Mouse (Mus musculus) gastrocnemius, postnatal 4 days (tissue): ENCODE results near the gene Gpatch2l. TPM values are rescaled to one million over a fixed set of nuclear protein-coding genes. Genes with fewer than 3 reads are reported as not detected.

ENCODE experiments used
- DNase-seq, 2 experiments: peaks; one replicate each; pipeline ENCODE4 v3.0.0; 2021 to 2022; ENCODE audit warnings: low spot score in 2 of 2, mixed read lengths in 2 of 2
- total RNA-seq, 2 experiments: library from RNA; stranded (reverse); gene quantifications; 2 replicates each; pipeline ENCODE4 v1.2.3; 2021

Gene Gpatch2l
- total RNA-seq, 2 experiments from 2014 or later = 17.1 to 19.8 TPM

DNA sequence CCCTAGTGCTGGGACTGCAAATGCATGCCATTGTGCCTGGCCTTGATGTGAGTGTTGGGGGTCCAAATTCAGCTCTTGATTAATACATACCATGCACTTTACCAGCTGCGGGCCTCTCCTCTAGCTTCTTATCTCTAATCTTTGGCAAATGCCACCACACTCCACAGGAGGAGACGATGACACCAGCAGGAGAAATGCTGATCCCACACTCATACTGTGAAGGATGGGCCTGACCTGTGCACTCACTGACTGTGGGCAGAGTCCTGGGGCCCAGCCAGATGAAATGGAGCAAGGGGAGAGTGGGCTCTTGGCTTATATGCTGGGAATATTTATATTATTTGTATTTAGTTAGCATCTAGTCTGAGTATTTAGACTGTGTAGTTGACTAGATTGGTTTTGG is 34.8 kb downstream of the Gpatch2l start:
- DNase-seq = no peak

- DNase-seq = no peak
Observed at GRCm38 (mm10) chr12:86276895-86277294, 35.2 kb downstream of the Gpatch2l start.

- DNase-seq = no peak
Observed at GRCm38 (mm10) chr12:86280000-86280399, 38.3 kb downstream of the Gpatch2l start.

DNA sequence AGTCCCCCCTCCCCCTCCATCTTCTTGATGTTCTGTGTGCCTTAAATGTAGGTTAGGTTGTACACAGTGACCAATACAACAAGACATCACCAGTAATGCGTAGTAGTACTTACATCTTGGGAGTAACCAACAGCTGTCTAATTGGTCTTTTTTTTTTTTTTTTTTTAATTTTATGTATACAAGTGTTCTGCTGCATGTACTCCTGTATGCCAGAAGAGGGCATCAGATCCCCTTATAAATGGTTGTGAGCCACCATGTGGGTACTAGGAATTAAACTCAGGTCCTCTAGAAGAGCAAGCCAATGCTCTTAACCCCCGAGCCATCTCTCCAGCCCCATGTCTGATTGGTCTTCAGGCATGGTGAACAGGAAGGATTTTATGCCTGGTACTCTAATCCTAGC is 44.0 kb downstream of the Gpatch2l start:
- DNase-seq = no peak

DNA sequence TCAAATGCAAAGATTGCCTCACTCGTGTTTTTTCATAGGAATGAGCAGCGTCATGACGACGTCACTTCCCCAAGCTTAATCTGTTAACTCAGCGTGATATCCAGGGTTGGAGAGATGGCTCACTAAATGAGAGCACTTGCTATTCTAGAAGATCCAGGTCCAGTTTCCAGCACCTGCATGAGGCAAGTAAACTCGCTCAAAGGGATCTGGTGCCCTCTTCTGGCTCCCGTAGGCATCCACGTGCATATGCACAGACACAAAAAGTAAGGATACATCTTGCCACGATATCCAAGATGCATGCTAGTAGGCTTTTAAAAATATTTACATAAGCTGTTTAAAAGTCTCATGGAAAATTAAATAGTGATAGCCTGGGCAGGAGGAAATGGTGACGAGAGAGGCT is 55.8 kb downstream of the Gpatch2l start:
- no peak for DNase-seq

- no peak for DNase-seq
Observed at GRCm38 (mm10) chr12:86302973-86303372, 61.3 kb downstream of the Gpatch2l start.

- no peak for DNase-seq
Observed at GRCm38 (mm10) chr12:86305045-86305444, 63.4 kb downstream of the Gpatch2l start.

GRCm38 (mm10) chr12:86305635-86306243 is 64.1 kb downstream of the Gpatch2l start:
- no peak for DNase-seq

GRCm38 (mm10) chr12:86309474-86309873 is 67.8 kb downstream of the Gpatch2l start:
- no peak for DNase-seq

DNA sequence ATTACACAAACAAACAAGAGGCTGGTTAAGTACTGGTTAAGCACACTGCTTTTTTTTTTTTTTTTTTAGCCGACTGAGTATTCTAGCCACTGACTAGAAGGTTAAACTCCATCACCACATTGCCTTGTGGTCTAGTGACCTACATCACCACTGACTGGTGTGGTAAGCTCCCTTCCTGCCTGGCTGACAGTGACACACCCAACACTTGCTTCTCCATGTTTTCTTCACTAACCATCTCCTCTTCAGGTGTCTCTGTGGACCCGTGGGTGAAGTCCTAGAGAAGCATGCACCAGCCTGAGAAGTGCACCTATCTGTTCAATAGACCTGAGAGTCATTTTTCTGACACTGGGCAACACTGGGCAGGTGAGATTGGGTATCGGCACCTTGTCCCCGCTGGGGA is 68.2 kb downstream of the Gpatch2l start:
- DNase-seq = no peak

DNA sequence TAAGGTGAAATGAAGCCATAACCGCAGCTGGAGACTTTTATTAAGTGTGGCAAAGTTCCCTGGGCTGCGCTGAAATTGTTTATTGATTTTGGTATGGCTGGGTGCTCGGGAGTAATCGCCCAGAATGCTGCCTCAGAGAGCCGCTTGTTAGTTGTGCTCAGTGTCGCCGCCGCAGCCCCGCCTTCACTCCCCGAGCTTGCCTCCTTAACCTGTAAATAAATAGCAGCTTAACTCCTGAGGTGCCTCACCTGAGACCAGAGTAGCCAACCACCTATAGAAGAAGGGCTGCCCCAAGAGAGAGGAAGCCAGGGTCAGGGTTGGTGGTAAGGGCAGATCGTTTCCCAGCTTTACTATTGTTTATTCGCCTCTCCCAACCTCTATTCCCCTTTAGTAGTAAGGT is 79.0 kb downstream of the Gpatch2l start:
- DNase-seq = no peak

- no peak for DNase-seq
Observed at GRCm38 (mm10) chr12:86324297-86324696, 82.6 kb downstream of the Gpatch2l start.

DNA sequence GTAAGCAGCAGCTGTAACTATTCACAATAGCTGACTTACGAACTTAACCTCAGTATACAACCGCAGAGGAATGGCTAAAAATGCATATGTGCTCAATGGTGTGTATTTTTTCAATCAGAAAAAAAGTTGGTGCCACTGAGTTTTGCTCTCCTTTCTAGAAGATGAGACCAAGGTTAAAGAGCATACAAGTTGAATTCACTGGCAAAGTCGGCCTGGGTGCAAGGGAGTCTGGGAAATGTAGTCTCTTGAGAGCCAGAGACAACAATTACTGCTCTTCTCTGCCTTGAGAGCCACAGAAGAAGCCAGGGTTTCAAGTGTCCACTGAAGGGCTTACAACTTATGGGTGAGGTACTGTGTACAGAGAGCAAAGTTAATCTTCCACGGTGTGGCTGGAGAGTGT is 88.2 kb downstream of the Gpatch2l start:
- no peak for DNase-seq

DNA sequence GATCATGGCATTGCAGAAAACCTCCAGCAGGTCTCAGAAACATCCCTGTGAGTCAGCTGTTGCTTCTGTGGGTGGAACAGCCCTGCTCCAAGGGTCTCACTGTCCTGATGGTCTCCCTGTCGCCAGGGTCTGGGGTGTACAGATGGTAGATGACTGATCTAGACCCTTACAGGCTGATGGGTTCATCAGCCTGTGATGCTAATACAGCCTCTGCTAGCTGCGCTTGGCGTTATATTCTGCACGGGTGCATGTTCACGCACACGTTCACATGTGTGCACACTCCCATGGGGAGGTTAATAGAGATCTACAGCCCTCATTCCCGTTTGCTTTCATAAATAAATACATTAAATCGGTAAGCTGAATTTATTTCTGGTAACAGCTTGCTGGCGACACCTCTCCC is 89.0 kb downstream of the Gpatch2l start:
- DNase-seq = no peak

- no peak for DNase-seq
Observed at GRCm38 (mm10) chr12:86331248-86331647, 89.6 kb downstream of the Gpatch2l start.

DNA sequence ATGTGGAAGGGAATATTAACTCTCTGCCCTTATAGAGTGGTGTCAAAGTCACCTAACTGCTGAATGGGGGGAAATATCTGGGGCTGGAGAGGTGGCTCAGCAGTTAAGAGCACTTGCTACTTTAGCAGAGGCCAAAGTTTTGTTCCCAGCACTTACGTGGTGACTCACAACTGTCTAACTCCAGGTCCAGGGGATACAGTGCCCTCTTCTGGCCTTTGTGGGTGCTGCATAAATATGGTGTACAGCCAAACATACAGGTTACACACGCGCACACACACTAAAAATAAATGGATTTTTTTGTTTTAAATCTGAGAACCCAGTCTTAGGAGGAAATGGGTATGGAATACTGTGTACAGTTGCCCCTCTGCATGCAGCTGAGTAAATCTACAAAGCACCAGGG is 94.6 kb downstream of the Gpatch2l start:
- no peak for DNase-seq

DNA sequence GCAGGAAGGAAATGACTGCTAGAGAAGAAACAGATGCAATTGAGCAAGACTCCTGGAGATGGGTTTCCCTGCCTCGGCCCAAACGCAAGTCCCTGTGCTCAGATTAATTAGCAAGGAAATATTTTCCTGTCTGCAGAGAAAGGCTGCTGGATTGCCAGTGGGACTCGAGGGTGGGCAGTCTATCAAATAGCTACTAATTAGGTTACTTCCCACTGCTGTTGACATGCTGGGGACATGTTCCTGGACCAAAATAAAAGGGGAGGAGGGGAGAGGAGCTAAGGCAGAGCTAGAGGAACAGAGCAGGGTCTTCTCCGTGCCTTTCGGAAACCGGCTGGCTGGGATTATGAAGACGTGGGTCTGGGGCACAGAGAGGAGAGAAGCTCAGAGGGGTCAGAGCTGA is 95.2 kb downstream of the Gpatch2l start:
- no peak for DNase-seq

Other genes starting within 250 kb of the Gpatch2l start
- 10 to 100 TPM; 60.7 to 62.6 TPM for gene Tgfb3, start 162.8 kb upstream of the Gpatch2l start, total RNA-seq
- gene Ift43, start 159.3 kb upstream of the Gpatch2l start, total RNA-seq = 10 to 100 TPM; 20.2 to 21.2 TPM
- gene Esrrb, start 119.3 kb downstream of the Gpatch2l start, total RNA-seq = 1 to 10 TPM; 2.5 to 3.4 TPM